Mouse (Mus musculus) ES-Bruce4 (cell line): ENCODE measurements at regions not wholly inside any gene's neighbourhood (a gene's known extent, or its start where the extent isn't known, plus 50 kb on each side); places are given as distances from the start of the nearest gene placed in this dataset.
A peak's percentile ranks its signal among the peaks of the same experiment; 100 is the strongest.

Experiments used
- H3K27ac ChIP-seq: 2 replicates; pipeline ENCODE4 v1.5.1; 2012; ENCODE audit warnings: low read length, inconsistent platforms; ENCODE audit not compliant: insufficient read depth
- H3K27me3 ChIP-seq: 2 replicates; pipeline ENCODE4 v1.6.1; 2012; ENCODE audit warnings: mild to moderate bottlenecking, low read length, inconsistent platforms; ENCODE audit not compliant: control insufficient read depth, poor library complexity, insufficient read depth, severe bottlenecking
- H3K36me3 ChIP-seq: 2 replicates; pipeline ENCODE4 v1.6.1; 2012; ENCODE audit warnings: inconsistent platforms, mild to moderate bottlenecking, low read length, moderate library complexity; ENCODE audit not compliant: control insufficient read depth, poor library complexity, insufficient read depth, severe bottlenecking
- H3K4me1 ChIP-seq: one replicate; pipeline ENCODE4 v1.8.1; 2011; ENCODE audit warnings: low read length; ENCODE audit not compliant: control insufficient read depth, insufficient read depth
- H3K4me3 ChIP-seq: 2 replicates; pipeline ENCODE4 v1.5.1; 2011; ENCODE audit warnings: low read depth, mild to moderate bottlenecking, low read length
- H3K9ac ChIP-seq: 2 replicates; pipeline ENCODE4 v1.6.1; 2012; ENCODE audit warnings: low read depth, mild to moderate bottlenecking, inconsistent platforms; ENCODE audit not compliant: poor library complexity, severe bottlenecking
- H3K9me3 ChIP-seq: replicated peaks from 2 replicates; pipeline ENCODE4 v1.6.1; 2012; ENCODE audit warnings: mild to moderate bottlenecking, low read length, inconsistent platforms; ENCODE audit not compliant: control insufficient read depth, poor library complexity, insufficient read depth, severe bottlenecking
- CTCF ChIP-seq: IDR thresholded peaks from one replicate; pipeline ENCODE4 v1.8.1; 2011; ENCODE audit warnings: low read depth, low read length
- EP300 ChIP-seq: IDR thresholded peaks from 2 replicates; pipeline ENCODE4 v1.6.1; 2011; ENCODE audit warnings: low read depth, low read length; ENCODE audit not compliant: insufficient read depth
- POLR2A ChIP-seq: IDR thresholded peaks from one replicate; pipeline ENCODE4 v1.8.1; 2011; ENCODE audit warnings: low read length; ENCODE audit not compliant: insufficient read depth

- Histone ChIP-seq H3K27ac (no peak overlapping the region), H3K4me1 (peaks cover 2% of the 10 kb centered on the region), H3K36me3 (no peaks in the 10 kb centered on the region), H3K9me3 (peaks cover 5% of the 10 kb centered on the region), H3K27me3 (no peaks in the 10 kb centered on the region), H3K4me3 (no peak overlapping the region), H3K9ac (no peak overlapping the region)
- TF ChIP-seq EP300: no peak
- TF ChIP-seq POLR2A: no peak
- no peak for TF ChIP-seq CTCF
These were observed 82.7 kb downstream of the Pmp22 start for GRCm38 (mm10) chr11:63211501-63211900.

DNA sequence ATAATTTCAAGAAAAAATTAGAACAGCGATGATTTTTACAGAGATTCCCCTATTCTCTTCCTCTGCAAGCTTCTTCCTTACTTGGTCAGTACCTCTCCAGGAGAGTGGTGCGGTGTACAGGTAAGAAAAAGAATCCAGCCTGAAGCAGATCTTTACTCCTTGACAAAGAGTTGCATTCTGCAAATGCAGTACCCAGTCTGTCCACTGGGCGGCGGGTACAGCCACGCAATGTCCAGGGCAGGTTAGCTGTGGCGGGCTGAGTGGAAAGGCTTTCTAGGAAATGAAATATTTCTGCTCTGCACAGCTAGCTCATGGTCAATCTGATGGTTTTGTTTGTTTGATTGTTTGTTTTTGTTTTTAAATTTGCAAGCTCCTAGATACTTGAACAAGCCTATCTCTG, 84.3 kb downstream of the Pmp22 start:
- TF ChIP-seq POLR2A (no peak), EP300 (peak; percentile 61; the same call in 1 of the 2 replicates), CTCF (peak; percentile 91)
- Histone ChIP-seq H3K27me3 (no peaks in the 10 kb centered on the region), H3K36me3 (no peaks in the 10 kb centered on the region), H3K4me3 (no peak overlapping the region), H3K9me3 (peaks cover 5% of the 10 kb centered on the region), H3K9ac (peak overlapping the region; percentile 47), H3K27ac (0 out of 2 replicates have a peak overlapping the region, but pooled peaks have one; percentile 59), H3K4me1 (peaks cover 2% of the 10 kb centered on the region)

GRCm38 (mm10) chr11:63213901-63214425, 85.2 kb downstream of the Pmp22 start:
- no peaks in the 10 kb centered on the region for H3K27me3 ChIP-seq
- H3K36me3 ChIP-seq: no peaks in the 10 kb centered on the region
- peaks cover 5% of the 10 kb centered on the region for H3K9me3 ChIP-seq
- peaks cover 2% of the 10 kb centered on the region for H3K4me1 ChIP-seq
- H3K9ac ChIP-seq: 0 out of 2 replicates have a peak overlapping the region, but pooled peaks have one; percentile 47
- H3K4me3 ChIP-seq: no peak overlapping the region
- H3K27ac ChIP-seq: peak overlapping the region; percentile 81
- no peak for TF ChIP-seq POLR2A
- no peak for TF ChIP-seq CTCF
- TF ChIP-seq EP300: peak; percentile 87

DNA sequence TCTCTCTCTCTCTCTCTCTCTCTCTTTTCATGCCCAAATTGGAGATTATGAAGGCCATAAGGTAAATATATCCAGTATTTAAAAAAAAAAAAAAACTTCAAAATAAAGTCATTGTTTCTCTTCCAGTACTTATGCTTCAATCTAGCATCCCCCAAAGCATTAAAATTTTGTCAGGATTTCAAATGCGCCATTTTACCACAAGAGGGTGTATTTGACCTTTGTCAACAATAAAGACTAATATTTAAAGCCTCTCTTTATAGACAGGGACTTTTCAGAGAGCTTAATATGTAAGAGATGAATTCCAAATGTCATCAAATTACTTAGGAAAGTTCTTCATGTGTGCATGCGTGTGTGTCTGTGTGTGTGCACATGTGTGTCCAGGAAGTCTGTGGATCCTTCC, 87.2 kb downstream of the Pmp22 start:
- no peak overlapping the region for H3K27ac ChIP-seq
- TF ChIP-seq POLR2A (no peak), EP300 (no peak), CTCF (no peak)

GRCm38 (mm10) chr11:63217049-63217448, 88.3 kb downstream of the Pmp22 start:
- Histone ChIP-seq H3K36me3 (no peaks in the 10 kb centered on the region), H3K9ac (no peak overlapping the region), H3K27me3 (no peaks in the 10 kb centered on the region; the same call in 1 of the 2 replicates), H3K27ac (no peak overlapping the region), H3K9me3 (peaks cover 5% of the 10 kb centered on the region), H3K4me3 (no peak overlapping the region), H3K4me1 (no peaks in the 10 kb centered on the region)
- TF ChIP-seq POLR2A: no peak
- no peak for TF ChIP-seq EP300
- TF ChIP-seq CTCF: peak; percentile 71

More for the DNA sequence above, 87.2 kb downstream of the Pmp22 start:
- Histone ChIP-seq H3K36me3 (no peaks in the 10 kb centered on the region), H3K9ac (no peak overlapping the region), H3K27me3 (no peaks in the 10 kb centered on the region; the same call in 1 of the 2 replicates), H3K9me3 (peaks cover 5% of the 10 kb centered on the region), H3K4me3 (no peak overlapping the region), H3K4me1 (peaks cover 2% of the 10 kb centered on the region)

- Histone ChIP-seq H3K27ac (no peak overlapping the region), H3K36me3 (no peaks in the 10 kb centered on the region)
These were observed 97.7 kb downstream of the Pmp22 start for GRCm38 (mm10) chr11:63226471-63226870.

More at GRCm38 (mm10) chr11:63226471-63226870, 97.7 kb downstream of the Pmp22 start:
- Histone ChIP-seq H3K4me3 (no peak overlapping the region), H3K9ac (no peak overlapping the region), H3K9me3 (no peaks in the 10 kb centered on the region), H3K27me3 (no peaks in the 10 kb centered on the region), H3K4me1 (no peaks in the 10 kb centered on the region)
- TF ChIP-seq POLR2A (no peak), CTCF (no peak), EP300 (no peak)
